Mouse (Mus musculus) embryo, embryonic 10.5 days (tissue): Measurements from ENCODE around the gene Pdhb.
A peak's percentile ranks its signal among the peaks of the same experiment; 100 is the strongest.

ENCODE experiments used
- DNase-seq: peaks from one replicate; pipeline ENCODE4 v3.0.0-alpha.2; 2015; ENCODE audit warnings: low spot score

The Pdhb gene

DNA sequence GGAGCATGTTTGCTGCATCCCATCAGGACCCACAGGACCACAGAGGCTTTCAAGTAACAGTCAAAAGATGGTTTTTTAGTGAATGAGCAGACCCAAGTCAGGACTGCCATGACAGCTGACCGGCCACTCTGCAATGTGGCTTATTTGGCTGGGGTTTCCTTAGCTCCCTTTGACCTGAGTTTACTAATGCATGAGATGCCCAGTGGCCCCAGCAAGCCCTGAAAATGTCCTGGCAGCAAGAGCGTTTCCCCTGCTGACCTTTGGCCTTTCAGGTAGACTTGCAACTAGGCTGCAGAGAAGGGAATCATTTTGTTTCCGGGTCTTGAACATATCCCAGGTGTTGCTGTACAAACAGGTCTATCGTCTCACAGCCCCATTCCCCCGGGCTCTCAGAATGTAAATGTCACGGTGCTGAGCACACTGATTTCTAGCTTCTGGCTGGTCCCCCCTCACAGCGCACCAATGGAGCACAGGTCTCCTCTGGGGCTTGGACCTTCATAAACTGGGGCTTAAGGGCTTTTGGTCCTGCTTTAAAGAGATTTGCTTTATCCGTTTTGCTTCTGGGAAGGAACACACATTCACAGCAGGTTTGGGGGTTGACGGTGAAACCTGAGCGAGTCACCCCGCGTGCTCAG lies 18.6 kb upstream of the Pdhb start:
- no peak for DNase-seq

DNA sequence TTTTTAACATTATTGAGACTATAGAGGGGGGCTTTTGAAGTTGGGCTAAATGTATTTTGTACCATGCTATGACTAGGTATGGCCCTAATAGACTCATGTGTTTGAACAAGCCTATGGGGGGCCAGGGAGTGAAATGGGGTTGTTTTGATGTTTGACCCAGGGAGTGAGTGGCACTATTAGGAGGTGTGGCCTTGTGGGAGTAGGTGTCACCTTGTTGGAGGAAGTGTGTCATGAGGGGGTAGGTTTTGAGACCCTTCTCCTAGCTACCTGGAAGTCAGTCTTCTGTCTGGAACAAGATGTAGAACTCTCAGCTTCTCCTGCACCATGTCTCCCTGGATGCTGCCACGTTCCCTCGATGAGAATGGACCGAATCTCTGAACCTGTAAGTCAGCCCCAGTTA lies 17.7 kb upstream of the Pdhb start:
- DNase-seq: no peak

DNA sequence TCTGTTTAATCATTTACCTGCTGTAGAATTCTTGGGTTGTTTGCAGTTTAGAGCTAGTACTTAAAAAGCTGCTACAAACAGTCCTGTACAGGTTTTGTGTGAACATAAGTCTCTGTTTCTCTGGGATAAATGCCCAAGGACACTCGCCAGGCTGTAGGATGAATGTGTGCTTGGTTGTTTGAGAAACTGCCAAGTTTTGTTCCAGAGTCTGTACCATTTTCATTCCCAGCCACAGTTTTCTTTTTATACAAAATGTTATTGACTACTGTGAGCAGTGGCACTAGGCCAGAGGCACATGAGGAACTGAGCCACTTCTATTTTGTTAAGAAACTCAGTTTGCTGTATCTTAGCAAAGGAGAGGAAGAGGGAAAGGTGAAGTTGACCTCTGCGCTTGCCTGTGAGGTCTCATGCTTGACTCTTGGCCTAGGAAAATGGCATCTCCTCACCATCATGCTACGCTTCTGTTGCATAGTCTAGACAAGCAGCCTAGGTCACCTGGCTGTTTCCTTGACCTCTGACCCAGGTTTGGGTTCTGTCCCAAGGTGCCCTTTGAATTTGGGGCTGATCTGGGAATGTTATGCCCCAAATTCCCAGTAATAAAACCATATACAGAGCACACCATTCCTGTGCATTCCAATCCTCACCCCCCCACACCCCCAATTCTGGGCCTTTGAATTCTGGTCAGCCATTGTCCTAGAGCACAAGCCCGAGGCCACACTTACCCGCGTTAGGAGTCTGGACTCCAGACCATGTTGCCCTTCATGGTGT lies 13.6 kb upstream of the Pdhb start:
- no peak for DNase-seq

DNA sequence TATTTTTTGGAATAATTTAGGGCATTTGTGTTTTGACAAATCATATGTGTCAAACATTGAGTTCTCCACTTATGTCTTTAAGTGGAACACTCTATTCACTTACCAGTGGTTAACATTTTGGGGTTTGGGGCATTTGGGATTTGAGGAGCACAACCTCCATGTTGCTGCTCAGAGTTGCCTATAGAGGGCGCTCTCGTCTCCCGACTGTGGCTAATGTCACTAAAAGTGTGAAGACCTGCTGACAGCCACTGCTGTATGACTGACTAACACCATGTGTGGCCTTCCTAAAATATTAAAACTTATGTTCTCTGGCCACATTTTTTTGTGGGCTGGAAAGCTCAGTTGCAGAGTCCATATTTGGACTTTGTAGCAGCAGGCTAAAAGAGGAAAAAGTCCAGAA lies 10.5 kb upstream of the Pdhb start:
- no peak for DNase-seq

DNA sequence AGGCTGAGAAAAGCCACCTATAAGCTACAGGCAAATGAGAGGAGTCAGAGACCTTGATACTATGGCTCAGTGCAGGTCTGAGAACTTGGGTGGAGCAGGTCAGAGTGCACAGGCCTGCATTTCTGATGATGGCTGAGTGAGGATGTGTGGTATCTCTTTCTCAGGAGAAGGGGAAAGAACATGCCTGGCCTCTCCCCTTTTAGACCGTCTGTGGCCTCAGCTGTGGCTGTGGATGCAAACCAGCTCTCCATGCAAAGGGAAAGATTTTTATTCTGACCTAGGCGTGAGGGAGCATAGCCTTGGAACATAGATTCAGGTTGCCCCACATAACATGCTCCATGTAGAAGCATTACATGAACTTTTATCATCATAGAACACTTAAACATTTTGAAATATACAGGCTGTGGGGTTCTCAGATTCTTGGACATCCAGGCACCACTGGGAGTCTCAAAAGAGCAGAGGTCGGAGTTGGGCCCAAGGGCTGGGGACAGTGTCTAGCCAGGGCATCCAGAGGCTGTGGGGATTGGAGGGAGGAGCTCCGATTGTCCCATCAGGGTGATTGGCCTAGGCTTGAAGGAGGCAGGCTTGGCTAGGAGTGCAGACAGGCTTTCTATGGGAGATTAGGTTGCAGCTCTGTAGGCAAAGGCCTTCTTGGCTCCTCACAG lies 7.7 kb upstream of the Pdhb start:
- DNase-seq: no peak

DNA sequence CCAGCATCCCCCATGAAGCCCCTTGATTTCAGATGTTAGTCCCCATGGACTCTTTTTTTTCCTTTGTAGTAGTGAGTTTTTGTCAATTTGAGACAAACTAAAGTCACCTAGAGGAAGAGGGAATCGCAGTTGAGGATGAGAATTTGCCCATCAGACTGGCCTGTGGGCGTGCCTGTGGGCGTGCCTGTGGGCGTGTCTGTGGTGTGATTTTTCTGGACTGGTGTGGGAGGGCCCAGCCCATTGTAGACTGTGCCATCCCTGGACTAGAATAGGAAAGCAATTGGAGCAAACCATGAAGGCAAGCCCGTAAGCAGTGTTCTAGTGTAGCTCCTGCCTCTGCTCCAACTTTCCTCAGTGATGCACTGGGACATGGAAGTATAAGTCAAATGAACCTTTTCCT lies 3.4 kb upstream of the Pdhb start:
- DNase-seq: peak; percentile 32

DNA sequence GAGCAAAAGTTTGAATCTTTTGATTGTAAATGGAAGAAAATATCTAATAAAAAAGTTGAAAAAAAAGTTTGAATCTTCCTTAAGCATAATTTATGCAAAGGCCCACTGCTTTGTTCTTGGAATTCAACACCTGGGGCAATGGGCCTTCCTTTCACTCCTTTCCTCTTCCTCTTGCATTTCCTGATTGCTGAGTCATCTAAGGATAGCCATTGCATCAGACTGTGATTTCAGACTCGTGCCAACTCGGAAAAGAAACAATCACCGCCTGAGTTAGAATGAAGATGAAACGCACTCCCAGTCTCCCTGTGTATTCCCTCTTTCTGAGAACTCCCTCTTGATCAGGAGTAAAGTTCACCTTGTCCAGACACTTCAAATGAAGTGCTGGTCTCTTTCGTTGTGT lies 1.8 kb upstream of the Pdhb start:
- DNase-seq: no peak

DNA sequence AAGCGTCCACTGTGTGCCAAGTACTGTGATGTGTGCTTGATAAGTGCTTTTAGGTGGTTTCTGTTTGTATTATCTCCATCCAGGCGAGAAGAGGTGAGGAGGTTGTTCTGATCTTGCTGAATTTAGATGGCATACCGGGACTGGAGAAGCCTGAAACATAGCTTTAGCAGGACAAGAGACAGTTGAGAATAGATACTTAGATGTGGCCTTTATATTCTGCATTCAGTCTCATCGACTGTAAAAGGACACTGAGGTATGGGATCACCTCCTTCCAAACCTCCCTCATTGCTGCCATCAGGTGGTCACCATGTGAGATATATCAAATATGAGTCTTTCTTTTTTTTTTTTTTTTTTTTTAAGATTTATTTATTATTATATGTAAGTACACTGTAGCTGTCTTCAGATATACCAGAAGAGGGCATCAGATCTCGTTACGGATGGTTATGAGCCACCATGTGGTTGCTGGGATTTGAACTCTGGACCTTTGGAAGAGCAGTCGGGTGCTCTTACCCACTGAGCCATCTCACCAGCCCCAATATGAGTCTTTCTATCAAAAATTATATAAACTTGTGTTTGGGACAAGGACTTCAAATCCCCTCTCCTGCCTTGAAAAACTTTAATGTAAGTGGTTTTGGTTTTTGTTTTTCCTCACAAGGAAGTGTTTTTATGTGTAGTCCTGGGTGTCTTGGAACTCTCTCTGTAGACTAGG lies 871 bp upstream of the Pdhb start:
- DNase-seq: peak; percentile 43

DNA sequence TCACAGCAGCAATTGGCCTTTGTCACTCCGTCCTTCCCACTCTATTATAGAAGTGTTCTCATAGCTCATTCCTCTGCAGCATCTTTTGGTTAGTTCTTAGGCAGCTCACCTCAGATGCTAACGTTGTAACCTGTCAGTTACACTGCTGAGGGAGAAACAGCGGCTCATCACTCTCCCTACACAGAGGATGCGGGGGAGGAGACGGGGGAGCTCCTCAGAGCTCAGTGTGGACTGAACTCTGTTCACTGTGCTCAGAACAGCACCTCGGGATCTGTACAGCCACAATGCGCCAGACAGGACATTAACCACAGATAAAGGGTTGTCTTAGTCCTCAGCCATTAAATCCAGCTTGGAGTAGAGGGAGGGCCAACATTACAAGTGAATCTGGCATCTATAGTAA lies 8.4 kb downstream of the Pdhb start:
- no peak for DNase-seq

DNA sequence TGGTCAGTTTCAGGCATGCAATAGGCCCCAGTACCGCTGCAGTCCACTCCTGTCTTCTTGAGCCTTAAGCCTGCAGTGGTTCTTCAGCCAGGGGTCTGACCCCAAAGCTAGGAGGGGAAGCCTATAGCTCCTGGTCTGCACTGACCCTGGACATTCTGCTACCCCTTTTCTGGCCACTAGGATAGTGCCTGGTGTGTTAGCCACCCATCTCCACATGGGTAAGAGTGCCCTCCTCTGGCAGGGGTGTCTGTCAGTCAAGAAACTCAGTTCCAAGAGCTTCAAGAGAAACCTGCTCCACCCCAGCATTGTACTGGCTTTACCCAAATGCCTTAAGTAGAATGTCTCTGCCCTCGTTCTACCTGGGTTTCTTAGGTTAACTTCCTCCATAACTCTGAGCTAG lies 11.0 kb downstream of the Pdhb start:
- no peak for DNase-seq

DNA sequence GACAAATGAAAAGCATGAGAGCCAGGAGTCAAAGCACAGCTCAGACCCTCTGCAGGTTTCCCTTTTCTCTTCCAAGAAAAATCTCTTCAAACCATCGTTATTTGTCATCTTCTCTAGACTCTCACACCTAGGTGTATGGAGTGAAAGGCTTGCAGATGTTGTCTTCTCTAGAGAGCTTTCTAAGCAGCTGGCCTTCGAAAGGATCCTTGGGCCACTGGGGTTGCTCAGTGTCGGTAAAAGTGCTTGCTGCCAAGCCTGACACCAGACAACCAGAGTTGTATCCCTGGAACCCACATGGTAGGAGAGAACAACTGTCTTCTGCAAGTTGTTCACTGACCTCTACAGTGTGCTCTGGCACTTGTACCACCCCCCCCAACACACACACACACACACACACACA lies 13.7 kb downstream of the Pdhb start:
- DNase-seq: no peak

DNA sequence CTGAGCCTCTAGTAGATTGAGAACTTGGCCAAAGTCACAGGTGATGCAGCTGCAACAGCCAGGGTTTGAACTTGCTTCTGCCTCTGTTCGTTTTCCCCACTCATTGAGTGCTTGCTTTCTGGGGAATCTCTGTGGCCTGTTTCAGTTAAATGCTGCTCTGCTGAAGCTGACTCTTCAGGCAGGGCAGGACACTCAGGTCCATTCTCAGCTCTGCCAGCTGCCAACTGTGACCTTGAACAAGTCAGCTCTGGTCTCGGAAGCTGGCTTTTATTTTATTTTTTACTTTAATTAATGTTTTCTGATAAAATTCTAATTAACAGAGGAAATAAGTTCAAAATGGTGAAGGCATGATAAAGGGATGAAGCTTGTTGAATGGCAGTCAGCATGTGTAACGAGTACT lies 14.1 kb downstream of the Pdhb start:
- no peak for DNase-seq

DNA sequence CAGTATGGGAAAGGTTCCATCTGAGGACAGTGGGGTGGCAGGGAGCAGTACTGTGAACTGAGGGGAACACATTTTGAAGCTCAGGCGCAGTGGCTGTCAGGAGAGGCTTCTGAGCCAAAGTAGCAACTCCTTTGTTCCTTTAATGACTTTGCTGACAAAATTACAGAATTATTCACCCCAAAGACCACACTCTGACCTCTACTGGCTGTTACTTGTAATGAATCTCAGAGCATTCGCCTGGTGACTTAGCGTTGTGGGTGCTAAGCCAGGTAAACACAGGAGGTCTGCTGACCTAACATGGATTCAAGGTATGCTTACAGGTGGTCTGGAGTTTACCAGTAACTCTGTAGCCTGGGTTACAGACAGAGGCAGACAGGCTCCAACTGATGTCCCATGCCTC lies 15.9 kb downstream of the Pdhb start:
- DNase-seq: peak; percentile 32

DNA sequence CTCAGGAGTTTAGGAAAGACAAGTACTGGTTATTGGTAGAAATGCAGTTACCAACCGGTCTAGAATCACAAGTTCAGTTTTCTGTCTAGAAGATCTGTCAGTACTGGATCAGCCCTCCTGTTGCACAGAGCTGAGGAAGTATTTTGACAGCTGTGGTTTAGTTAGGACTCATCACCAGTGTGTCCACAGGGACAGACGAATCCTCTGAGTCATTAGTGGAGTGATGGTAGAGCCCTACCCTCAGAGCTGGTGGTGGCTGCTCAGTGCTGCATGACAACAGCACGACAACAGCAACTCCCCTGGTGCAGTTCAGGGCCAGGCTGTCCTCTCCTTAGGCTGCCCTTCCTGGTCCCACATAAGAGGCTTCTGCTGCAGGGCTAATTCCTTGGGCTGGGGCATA lies 18.8 kb downstream of the Pdhb start:
- no peak for DNase-seq

DNA sequence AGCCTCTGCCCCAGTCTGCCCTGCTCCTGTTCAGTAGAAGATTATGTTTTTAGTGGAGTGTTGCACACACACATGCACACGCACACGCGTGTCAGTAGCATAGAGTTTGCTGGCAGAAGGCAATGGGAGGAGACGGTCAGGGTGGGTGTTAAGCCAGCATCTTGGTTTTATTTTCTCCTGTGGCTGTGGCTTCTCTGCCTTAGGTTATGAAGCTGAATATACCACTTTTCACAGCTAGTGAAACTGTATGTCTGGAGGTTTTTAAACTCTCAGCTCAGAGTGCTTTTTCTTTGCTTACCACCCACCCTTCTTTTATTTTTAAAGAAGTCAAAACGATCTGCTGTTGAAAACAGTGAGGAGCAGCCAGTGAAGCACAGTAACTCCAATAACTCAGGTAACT lies 21.1 kb downstream of the Pdhb start:
- DNase-seq: no peak

DNA sequence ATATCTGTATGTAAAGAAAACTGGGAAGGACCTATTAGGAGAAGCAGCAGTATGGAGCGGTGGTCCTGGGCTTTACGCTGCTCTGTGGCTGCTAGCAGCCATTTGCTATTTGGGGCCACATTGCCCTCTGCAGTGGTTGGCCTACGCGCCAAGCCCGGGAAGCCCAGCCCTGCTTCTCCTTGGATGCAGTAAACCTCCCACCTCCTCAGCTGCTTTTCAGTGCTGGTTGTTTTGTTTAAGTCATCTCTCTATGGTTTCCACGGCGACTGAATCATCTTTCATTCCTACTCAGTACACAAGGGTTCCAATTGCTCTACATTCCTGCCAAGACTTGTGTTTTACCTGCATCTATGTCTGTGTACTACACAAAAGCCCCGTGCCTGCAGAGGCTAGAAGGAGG lies 24.0 kb downstream of the Pdhb start:
- DNase-seq: no peak

DNA sequence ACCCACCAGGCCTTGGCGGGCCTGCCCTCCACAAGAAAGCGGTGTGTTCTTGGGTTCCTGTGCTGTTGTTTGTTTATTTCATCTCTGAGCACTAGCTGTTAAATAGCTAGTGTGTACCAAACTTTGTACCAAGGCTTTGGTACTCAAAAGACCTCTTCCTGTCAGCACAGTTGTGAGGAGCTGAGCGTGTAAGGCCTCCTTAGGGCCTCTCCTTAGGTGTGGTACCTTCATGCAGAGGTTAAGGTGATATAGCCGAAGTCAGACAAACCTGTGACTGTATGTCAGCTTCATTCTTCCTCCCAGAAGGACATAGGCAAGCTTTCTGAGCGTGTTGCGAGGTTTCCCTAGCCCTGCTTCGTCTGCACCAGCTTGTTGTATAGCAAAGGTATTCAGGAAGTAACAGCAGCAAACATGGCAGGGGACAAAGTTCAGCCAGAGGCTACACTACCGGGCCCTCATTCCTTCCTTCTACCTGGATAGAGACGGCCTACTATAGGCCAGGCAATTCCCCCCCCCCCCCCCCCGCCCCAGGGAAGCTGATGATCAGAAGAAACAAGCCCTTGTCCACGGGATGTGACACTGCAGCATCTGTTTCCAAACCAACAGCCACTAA lies 26.1 kb downstream of the Pdhb start:
- no peak for DNase-seq

DNA sequence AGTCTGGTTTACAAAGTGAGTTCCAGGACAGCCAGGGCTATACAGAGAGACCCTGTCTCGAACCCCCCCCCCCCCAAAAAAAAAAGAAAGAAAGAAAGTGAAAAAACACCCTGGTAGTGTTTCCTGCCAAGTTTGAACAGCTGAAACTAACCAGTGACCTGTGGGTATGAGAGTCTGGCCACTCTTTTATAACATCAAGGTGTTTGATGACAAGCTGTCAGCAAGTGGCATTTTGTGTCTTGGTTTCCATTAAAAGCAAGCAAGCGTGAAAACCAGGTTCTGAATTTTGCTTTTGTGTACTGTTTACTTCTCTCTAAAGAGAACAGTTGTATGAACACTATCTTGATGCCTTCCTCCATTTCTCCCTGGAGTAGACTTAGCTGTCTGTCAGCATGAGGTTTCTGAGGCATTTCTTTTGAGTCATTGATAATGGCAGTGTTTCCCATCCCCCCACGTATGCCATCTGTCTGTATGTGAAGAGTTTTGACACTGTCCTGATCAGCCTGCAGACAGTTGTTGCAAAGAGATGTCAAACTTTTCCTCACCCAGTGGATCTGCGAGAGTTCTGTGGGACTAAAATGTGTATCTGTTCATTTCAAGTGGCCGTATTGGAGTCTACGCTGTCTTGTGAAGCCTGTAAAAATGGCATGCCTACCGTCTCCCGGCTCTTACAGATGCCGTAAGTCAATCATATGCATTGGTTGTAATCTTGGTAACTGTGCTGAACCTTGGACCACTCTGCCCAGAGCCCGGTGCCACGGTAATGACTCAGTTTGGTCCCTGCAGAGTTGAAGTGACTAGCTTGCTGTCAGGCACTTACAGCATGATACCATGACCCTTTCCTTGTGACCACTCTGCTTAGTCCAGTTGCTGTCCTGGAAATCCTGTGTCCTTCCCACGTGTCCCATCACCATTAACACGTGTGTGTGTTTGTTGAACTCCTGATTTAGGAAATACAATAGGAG lies 26.9 kb downstream of the Pdhb start:
- DNase-seq: no peak

DNA sequence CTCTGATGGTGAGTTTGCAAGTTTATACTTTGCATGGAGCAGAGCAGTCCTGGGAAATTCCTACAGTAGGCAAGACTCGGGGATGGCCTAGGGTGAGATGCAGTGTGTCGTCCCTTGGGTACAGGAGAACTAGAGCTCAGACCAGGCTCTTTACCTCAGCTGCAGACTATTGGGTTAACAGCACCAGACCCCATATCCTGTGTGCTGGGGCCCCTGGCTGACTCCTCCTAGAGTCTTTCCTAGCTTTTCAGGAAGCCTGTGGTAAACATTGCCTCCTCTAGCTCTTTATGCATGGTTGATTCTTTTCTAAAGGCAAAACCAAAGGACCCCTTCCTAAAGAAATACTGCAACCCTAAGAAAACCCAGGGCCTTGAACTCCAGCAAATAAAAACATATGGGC lies 31.7 kb downstream of the Pdhb start:
- no peak for DNase-seq

DNA sequence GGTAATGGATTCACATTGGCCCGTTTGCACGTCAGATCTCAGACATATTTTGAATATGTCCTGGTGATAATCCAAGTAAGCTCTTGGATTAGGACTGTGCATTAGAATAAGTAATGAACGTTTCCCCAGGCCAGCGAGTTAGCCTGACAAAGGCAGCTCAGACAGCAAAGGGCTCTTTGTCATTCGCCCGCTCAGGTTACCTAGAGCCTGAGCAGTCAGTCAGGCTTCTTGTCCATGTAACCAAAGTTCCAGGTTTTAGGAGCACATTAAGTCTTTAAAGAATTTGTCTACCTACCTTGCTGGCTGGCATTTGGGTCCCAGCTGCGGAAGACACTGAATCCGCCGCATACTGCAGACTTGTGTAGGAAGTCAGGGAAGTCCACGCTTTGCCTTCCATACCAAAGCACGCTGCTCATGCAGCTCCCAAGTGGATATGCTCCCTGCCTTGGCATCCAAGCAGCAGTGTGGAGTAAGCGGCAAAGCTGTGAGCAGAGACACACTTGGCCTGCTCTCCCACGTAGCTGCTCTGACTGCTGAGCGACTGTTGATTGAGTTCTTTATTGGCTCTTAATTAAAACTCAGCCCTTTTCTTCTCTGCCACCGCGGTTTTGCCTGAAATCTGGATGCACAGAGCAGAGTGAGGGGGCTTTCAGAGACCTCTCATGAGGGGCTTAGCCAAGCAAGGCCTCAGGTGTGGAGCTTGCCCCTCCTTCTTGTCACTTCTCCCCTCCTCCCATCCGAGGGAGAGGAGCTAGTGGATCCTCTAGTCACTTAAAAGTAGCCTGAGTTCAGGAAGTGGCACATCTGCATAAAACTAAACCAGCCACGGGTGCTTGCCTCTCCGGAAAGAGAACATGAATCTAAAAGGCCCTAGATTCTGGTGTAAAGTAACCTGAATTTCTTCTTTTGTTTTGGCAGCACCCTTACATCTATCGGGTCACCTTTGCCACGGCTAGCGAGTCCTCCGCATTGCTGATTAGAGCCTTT lies 32.8 kb downstream of the Pdhb start:
- DNase-seq: no peak
